Mouse (Mus musculus): ENCODE results near the gene Ugt1a8.

GRCm38 (mm10) chr1:88217144-88217543 lies 129.5 kb downstream of the Ugt1a8 start:
- TF ChIP-seq POLR2A (IDR thresholded peaks at IDR 0.05; ENCODE audit: insufficient read depth, low read depth, low read length), result no peak
- no peak for TF ChIP-seq EP300 (IDR thresholded peaks at IDR 0.05; ENCODE audit: insufficient read depth, low read depth, low read length)
